Comparison of ENCODE assay signal across 10 mouse cellular contexts in genomic region chr15:93926262-93926661, GRCm38 (mm10).
"Had no signal": no experiment of that assay in that cellular context is flagged by ENCODE, and none has a peak within 500 bp of the region (broad histone marks: within the 10 kb centered on the region; RNA-seq: fewer than 3 reads in every experiment).

No protein-coding gene starts in this region.

- H3K27ac ChIP-seq: layer of hippocampus, adult 2 months; left cerebral cortex, adult 2 months; liver, embryonic 13.5 days; stomach, embryonic 15.5 days had no signal

- DNase-seq: kidney, adult 18-20 months; kidney, postnatal 10 days; kidney, postnatal 4 days; liver; liver, embryonic 13.5 days; liver, postnatal 0 days; right cerebral cortex, postnatal 14 days had no signal

- H3K4me1 ChIP-seq: liver, embryonic 13.5 days had no signal

- ATAC-seq: liver, postnatal 0 days had no signal

- H3K9me3 ChIP-seq: liver, embryonic 13.5 days; stomach, embryonic 15.5 days had no signal

- H3K36me3 ChIP-seq: liver, embryonic 13.5 days; stomach, embryonic 15.5 days had no signal

- H3K27me3 ChIP-seq: liver, embryonic 13.5 days; stomach, embryonic 15.5 days had no signal

- H3K4me2 ChIP-seq: liver, embryonic 13.5 days; stomach, embryonic 15.5 days had no signal

- H3K4me3 ChIP-seq: layer of hippocampus, adult 2 months; left cerebral cortex, adult 2 months; liver, embryonic 13.5 days; stomach, embryonic 15.5 days had no signal

- H3K9ac ChIP-seq: liver, embryonic 13.5 days; liver, postnatal 0 days; stomach, embryonic 15.5 days had no signal
